Mouse (Mus musculus): Measurements from ENCODE around the gene Mrps33. TPM values are rescaled to one million over a fixed set of nuclear protein-coding genes. Genes with fewer than 3 reads are reported as not detected.

Mrps33 gene
- polyA plus RNA-seq (2014; fragmentation: Illumina TruSeq; extraction: RNeasy Lipid Tissue Mini Kit (QIAGEN cat#74804); ENCODE audit: low replicate concordance) = 210 TPM

DNA sequence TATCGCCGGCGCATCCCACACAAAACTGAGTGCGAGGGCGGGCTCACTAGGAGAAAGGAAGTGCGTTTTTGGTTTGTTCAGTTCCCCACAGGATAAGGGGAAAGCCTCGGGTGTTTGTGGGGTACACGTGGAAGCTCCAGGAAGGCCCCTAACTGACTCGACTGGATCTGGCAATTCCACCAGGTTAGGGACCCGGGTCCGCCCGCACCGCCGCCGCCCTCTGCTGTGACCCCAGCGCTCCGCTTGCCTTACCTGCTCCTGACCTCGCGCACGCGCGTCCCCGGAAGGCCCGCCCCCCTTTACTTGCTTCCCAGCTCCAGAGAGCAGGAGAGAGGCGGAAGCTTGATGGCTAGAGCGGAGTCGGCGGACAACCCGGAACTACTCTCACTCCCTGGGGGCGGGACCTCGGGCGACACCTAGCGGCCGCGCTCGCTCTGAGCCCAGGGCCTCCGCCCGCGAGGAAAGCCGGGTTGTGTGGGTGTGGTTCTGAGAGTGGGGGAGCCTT lies at the start of gene Mrps33:
Gene Mrps33, minus strand, starts transcription at position 377 of the 505 bp plus-strand sequence.

Other genes with a start within 250 kb of the Mrps33 start
- 2.2 TPM for gene Adck2, start 237.1 kb downstream of the Mrps33 start, polyA plus RNA-seq (2014; fragmentation: Illumina TruSeq; extraction: RNeasy Lipid Tissue Mini Kit (QIAGEN cat#74804); ENCODE audit: low replicate concordance)
- gene Gm42420, start 225.2 kb downstream of the Mrps33 start, polyA plus RNA-seq (2014; fragmentation: Illumina TruSeq; extraction: RNeasy Lipid Tissue Mini Kit (QIAGEN cat#74804); ENCODE audit: low replicate concordance) = not detected
- 42.7 TPM for gene Ndufb2, start 218.4 kb downstream of the Mrps33 start, polyA plus RNA-seq (2014; fragmentation: Illumina TruSeq; extraction: RNeasy Lipid Tissue Mini Kit (QIAGEN cat#74804); ENCODE audit: low replicate concordance)
- gene Braf, start 85.5 kb downstream of the Mrps33 start, polyA plus RNA-seq (2014; fragmentation: Illumina TruSeq; extraction: RNeasy Lipid Tissue Mini Kit (QIAGEN cat#74804); ENCODE audit: low replicate concordance) = 16.5 TPM
- gene Tmem178b, start 62.3 kb upstream of the Mrps33 start, polyA plus RNA-seq (2014; fragmentation: Illumina TruSeq; extraction: RNeasy Lipid Tissue Mini Kit (QIAGEN cat#74804); ENCODE audit: low replicate concordance) = 0.82 TPM